Mouse (Mus musculus) CH12.LX (cell line): ENCODE data around the gene Ntng1. TPM values are rescaled to one million over a fixed set of nuclear protein-coding genes. Genes with fewer than 3 reads are reported as not detected.
"Not testable (repeated sequence)": the region's sequence is repeated elsewhere in the genome, so short reads cannot be mapped to it uniquely, and the experiment has no call there.

Source experiments
- DNase-seq: peaks from one replicate; pipeline ENCODE4 v3.0.0-alpha.2; 2013; ENCODE audit errors: extremely low read depth
- H3K27ac ChIP-seq: 2 replicates; pipeline ENCODE4 v1.5.1; 2012; ENCODE audit warnings: low read depth, mild to moderate bottlenecking, control low read depth, moderate library complexity; ENCODE audit not compliant: insufficient read depth
- H3K27me3 ChIP-seq: replicated peaks from 2 replicates; pipeline ENCODE3; 2012; ENCODE audit warnings: inconsistent platforms
- H3K36me3 ChIP-seq, 2 experiments: replicated peaks in 1 of 2; 2 replicates each; pipeline versions ENCODE3 to v1.6.1; 2012; ENCODE audit warnings: inconsistent platforms in 1 of 2, low read length in 1 of 2, mild to moderate bottlenecking in 1 of 2, mixed read lengths in 1 of 2, moderate library complexity in 1 of 2; ENCODE audit not compliant: control insufficient read depth in 1 of 2, insufficient read depth in 1 of 2
- H3K4me1 ChIP-seq, 2 experiments: 2 replicates each; pipeline ENCODE4 v1.6.1; 2012; ENCODE audit warnings: inconsistent platforms in 1 of 2, moderate library complexity in 1 of 2; ENCODE audit not compliant: insufficient read depth in 2 of 2, control insufficient read depth in 1 of 2
- H3K4me2 ChIP-seq: 2 replicates; pipeline ENCODE4 v1.6.1; 2012; ENCODE audit warnings: low read depth, mild to moderate bottlenecking, control low read depth; ENCODE audit not compliant: poor library complexity, insufficient read depth, severe bottlenecking
- H3K4me3 ChIP-seq, 3 experiments: fragments of 150-350 bp in 1 of 3; sonication (generic) in 1 of 3; replicated peaks in 1 of 3; 2 replicates each; pipeline versions ENCODE3 to v1.5.1; 2011 to 2012; ENCODE audit warnings: low read depth in 2 of 3, low read length in 2 of 3, mild to moderate bottlenecking in 2 of 3, moderate library complexity in 2 of 3, control low read depth in 1 of 3, improper control_type of control experiment in 1 of 3, inconsistent platforms in 1 of 3, mixed read lengths in 1 of 3; ENCODE audit not compliant: poor library complexity in 1 of 3
- H3K79me2 ChIP-seq: replicated peaks from 2 replicates; pipeline ENCODE4 v1.6.1; 2012; ENCODE audit warnings: mild to moderate bottlenecking, moderate library complexity; ENCODE audit not compliant: control insufficient read depth, poor library complexity, insufficient read depth, severe bottlenecking; ENCODE audit errors: extremely low read depth
- H3K9ac ChIP-seq: 2 replicates; pipeline ENCODE4 v1.6.1; 2012; ENCODE audit warnings: low read depth, mild to moderate bottlenecking, control low read depth, moderate library complexity; ENCODE audit not compliant: insufficient read depth
- H3K9me3 ChIP-seq: replicated peaks from 2 replicates; pipeline ENCODE3; 2012; ENCODE audit warnings: low read length, inconsistent platforms, mixed read lengths
- CHD1 ChIP-seq: IDR thresholded peaks from 2 replicates; pipeline ENCODE4 v1.6.1; 2012; ENCODE audit warnings: low read depth, low read length, improper control_type of control experiment, inconsistent platforms
- CHD2 ChIP-seq: IDR thresholded peaks from 2 replicates; pipeline ENCODE4 v1.6.1; 2011; ENCODE audit warnings: low read length, improper control_type of control experiment
- ELF1 ChIP-seq: IDR thresholded peaks from 2 replicates; pipeline ENCODE4 v1.6.1; 2014; ENCODE audit warnings: low read depth, mild to moderate bottlenecking, inconsistent platforms, low read length, improper control_type of control experiment
- ETS1 ChIP-seq: conservative IDR thresholded peaks from 2 replicates; pipeline ENCODE4 v1.6.1; 2012; ENCODE audit warnings: low read depth, mild to moderate bottlenecking, inconsistent platforms, low read length, improper control_type of control experiment, moderate library complexity
- JUND ChIP-seq: conservative IDR thresholded peaks from 2 replicates; pipeline ENCODE4 v1.6.1; 2011; ENCODE audit warnings: low read depth, low read length, improper control_type of control experiment
- MAX ChIP-seq: IDR thresholded peaks from 2 replicates; pipeline ENCODE4 v1.6.1; 2011; ENCODE audit warnings: low read length, improper control_type of control experiment
- MXI1 ChIP-seq: IDR thresholded peaks from 2 replicates; pipeline ENCODE4 v1.6.1; 2011; ENCODE audit warnings: mild to moderate bottlenecking, low read depth, low read length, improper control_type of control experiment
- NELFE ChIP-seq: IDR thresholded peaks from 2 replicates; pipeline ENCODE4 v1.6.1; 2011; ENCODE audit warnings: low read depth, low read length, improper control_type of control experiment
- NRF1 ChIP-seq: IDR thresholded peaks from 2 replicates; pipeline ENCODE4 v1.6.1; 2014; ENCODE audit warnings: low read depth, mild to moderate bottlenecking, inconsistent platforms, low read length, improper control_type of control experiment, moderate library complexity
- POLR2A ChIP-seq: IDR thresholded peaks from 2 replicates; pipeline ENCODE4 v1.6.1; 2011; ENCODE audit warnings: low read depth, mild to moderate bottlenecking, improper control_type of control experiment, low read length
- RAD21 ChIP-seq: IDR thresholded peaks from 2 replicates; pipeline ENCODE4 v1.6.1; 2011; ENCODE audit warnings: low read depth, mild to moderate bottlenecking, low read length, improper control_type of control experiment, moderate library complexity
- RCOR1 ChIP-seq: conservative IDR thresholded peaks from 2 replicates; pipeline ENCODE4 v1.6.1; 2012; ENCODE audit warnings: low read depth, mild to moderate bottlenecking, inconsistent platforms, low read length, improper control_type of control experiment
- SMC3 ChIP-seq: IDR thresholded peaks from 2 replicates; pipeline ENCODE4 v1.6.1; 2011; ENCODE audit warnings: low read depth, low read length, improper control_type of control experiment
- TCF12 ChIP-seq: IDR thresholded peaks from 2 replicates; pipeline ENCODE4 v1.6.1; 2014; ENCODE audit warnings: low read depth, mild to moderate bottlenecking, inconsistent platforms, low read length, improper control_type of control experiment
- UBTF ChIP-seq: IDR thresholded peaks from 2 replicates; pipeline ENCODE4 v1.6.1; 2012; ENCODE audit warnings: low read depth, mild to moderate bottlenecking, inconsistent platforms, low read length, improper control_type of control experiment, moderate library complexity
- ZC3H11A ChIP-seq: IDR thresholded peaks from 2 replicates; pipeline ENCODE4 v1.6.1; 2012; ENCODE audit warnings: low read depth, mild to moderate bottlenecking, inconsistent platforms, low read length, improper control_type of control experiment
- ZKSCAN1 ChIP-seq: IDR thresholded peaks from 2 replicates; pipeline ENCODE4 v1.6.1; 2012; ENCODE audit warnings: low read depth, inconsistent platforms, low read length, improper control_type of control experiment, borderline replicate concordance
- ZMIZ1 ChIP-seq: IDR thresholded peaks from 2 replicates; pipeline ENCODE4 v1.6.1; 2012; ENCODE audit warnings: low read depth, mild to moderate bottlenecking, inconsistent platforms, low read length, improper control_type of control experiment
- dilution Hi-C: fragments of 300-500 bp; cut with MboI; formaldehyde crosslinking; loops from 2 replicates; pipeline ENCODE4 v1.14.3; 2020; ENCODE audit warnings: low sequenced_read_pairs; ENCODE audit not compliant: extremely low pct_unique_long_range_greater_than_20kb, extremely low pct_ligation_motif_present
- in situ Hi-C: fragments of 300-500 bp; cut with MboI; formaldehyde crosslinking; loops from 3 replicates; pipeline ENCODE4 v1.14.3; 2019; ENCODE audit warnings: low sequenced_read_pairs, low pct_ligation_motif_present, low pct_unique_long_range_greater_than_20kb, mixed read lengths
- polyA plus RNA-seq: library from polyadenylated mRNA; unstranded; fragments of >175 nt; gene quantifications from 2 replicates; pipeline ENCODE4 v1.2.1, GENCODE M21; 2012; ENCODE audit warnings: low read depth; ENCODE audit not compliant: insufficient read length
- total RNA-seq, 2 experiments: library from RNA; depleted of rRNA; stranded (reverse); fragments of 300-350 nt in 1 of 2; fragments of >200 nt in 1 of 2; gene quantifications; 2 replicates each; pipeline ENCODE4 v1.2.3; 2012 to 2014

Ntng1 gene
- total and polyA plus RNA-seq, 3 experiments = not detected

GRCm38 (mm10) chr3:109765141-109765540, 378.7 kb downstream of the Ntng1 start:
- in situ Hi-C loops (no loop called here), dilution Hi-C loops (no loop called here)
- Histone ChIP-seq H3K36me3 (no peaks in the 10 kb centered on the region), H3K9ac (no peak overlapping the region), H3K9me3 (peaks cover 62% of the 10 kb centered on the region), H3K27ac (no peak overlapping the region), H3K4me1 (no peaks in the 10 kb centered on the region), H3K4me2 (no peak overlapping the region), H3K27me3 (no peaks in the 10 kb centered on the region), H3K79me2 (no peaks in the 10 kb centered on the region), H3K4me3 (no peak overlapping the region)
- TF ChIP-seq NRF1 (no peak), RAD21 (no peak), POLR2A (no peak), TCF12 (no peak), CHD2 (no peak), NELFE (no peak), ZMIZ1 (no peak), MXI1 (no peak), ETS1 (no peak), ELF1 (no peak), UBTF (no peak)
- no peak for DNase-seq

- TF ChIP-seq CHD1 = no peak
- TF ChIP-seq SMC3 = no peak
- no peak for TF ChIP-seq MAX
- no peak for TF ChIP-seq JUND
- TF ChIP-seq ZKSCAN1 = no peak
- no peak for TF ChIP-seq MXI1
- TF ChIP-seq RAD21 = no peak
- no peak for TF ChIP-seq ZC3H11A
- TF ChIP-seq CHD2 = no peak
- no peak for TF ChIP-seq RCOR1
- Histone ChIP-seq H3K4me1 (no peaks in the 10 kb centered on the region), H3K27ac (no peak overlapping the region), H3K9me3 (peaks cover 37% of the 10 kb centered on the region), H3K36me3 (no peaks in the 10 kb centered on the region), H3K4me2 (no peak overlapping the region), H3K9ac (no peak overlapping the region), H3K79me2 (no peaks in the 10 kb centered on the region), H3K4me3 (no peak overlapping the region), H3K27me3 (no peaks in the 10 kb centered on the region)
- in situ Hi-C loops = no loop called here
- no peak for DNase-seq
- dilution Hi-C loops = no loop called here
Observed at GRCm38 (mm10) chr3:109756426-109756825, 387.4 kb downstream of the Ntng1 start.

- not testable (repeated sequence) for H3K4me2 ChIP-seq
Observed at GRCm38 (mm10) chr3:109747593-109747992, 396.2 kb downstream of the Ntng1 start.

More at GRCm38 (mm10) chr3:109747593-109747992, 396.2 kb downstream of the Ntng1 start:
- H3K36me3 ChIP-seq, H3K4me1 ChIP-seq, dilution Hi-C loops, H3K9ac ChIP-seq, H3K27me3 ChIP-seq, H3K4me3 ChIP-seq, H3K79me2 ChIP-seq, DNase-seq, in situ Hi-C loops, H3K27ac ChIP-seq: not testable (repeated sequence)
- H3K9me3 ChIP-seq = peaks cover 15% of the 10 kb centered on the region
